Mouse (Mus musculus) bone marrow, adult 2 months (tissue): ENCODE results near the gene Ift80. TPM values are rescaled to one million over a fixed set of nuclear protein-coding genes. Genes with fewer than 3 reads are reported as not detected.

ENCODE experiments used
- H3K27ac ChIP-seq: fragments of 200-500 bp; 2 replicates; pipeline ENCODE4 v1.5.1; 2012; ENCODE audit warnings: low read depth, mild to moderate bottlenecking, control low read depth, inconsistent platforms, low read length; ENCODE audit not compliant: control insufficient read depth, poor library complexity, insufficient read depth
- H3K4me1 ChIP-seq: fragments of 200-500 bp; 2 replicates; pipeline ENCODE4 v1.6.1; 2011; ENCODE audit warnings: low read length; ENCODE audit not compliant: control insufficient read depth, insufficient read depth
- H3K4me3 ChIP-seq: fragments of 200-500 bp; replicated peaks from 2 replicates; pipeline ENCODE3; 2011; ENCODE audit warnings: mild to moderate bottlenecking, low read depth, low read length, control low read depth; ENCODE audit not compliant: control insufficient read depth
- CTCF ChIP-seq: fragments of 200-500 bp; IDR thresholded peaks from 2 replicates; pipeline ENCODE4 v1.5.1; 2011; ENCODE audit warnings: low read length, control low read depth; ENCODE audit not compliant: control insufficient read depth, insufficient read depth
- POLR2A ChIP-seq: fragments of 200-500 bp; IDR thresholded peaks from 2 replicates; pipeline ENCODE4 v1.6.1; 2011; ENCODE audit warnings: low read depth, mild to moderate bottlenecking, control low read depth, low read length, borderline replicate concordance; ENCODE audit not compliant: control insufficient read depth
- WGBS: fragments of 180-500 bp; shearing (Covaris S2); methylation state at CpG from one replicate; pipeline ENCODE4 v1.1.7; 2018; 5-methylcytosine and 5-hydroxymethylcytosine counted together
- polyA plus RNA-seq: library from polyadenylated mRNA; stranded (reverse); fragments of >200 nt; gene quantifications from 2 replicates; pipeline ENCODE4 v1.2.4, GENCODE M21; 2011; ENCODE audit warnings: low replicate concordance; ENCODE audit not compliant: missing spikeins, insufficient read depth, insufficient read length

The Ift80 gene
- polyA plus RNA-seq, 1 experiment, result 17.3 TPM

DNA sequence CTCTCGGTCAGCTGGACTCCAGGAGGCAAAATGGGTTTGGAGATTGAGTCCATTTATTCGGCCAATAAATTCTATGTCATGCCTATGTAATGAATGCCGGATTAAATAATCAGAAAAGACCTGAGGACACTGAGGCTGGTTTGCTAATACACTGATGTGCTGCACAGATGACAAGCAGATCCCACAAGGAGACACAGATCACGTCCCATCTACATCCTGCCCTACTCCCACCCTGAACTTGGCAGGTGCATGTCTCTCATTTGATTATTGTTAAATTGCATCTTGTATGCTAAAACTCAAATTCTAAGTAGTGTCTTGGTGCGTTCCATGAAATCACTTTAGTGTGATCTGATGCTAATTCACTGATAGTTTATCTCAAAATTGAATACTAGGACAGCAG is 117.5 kb downstream of the Ift80 start:
- WGBS, result 88% methylated on average over 5 of the region's 5 CpGs
- H3K4me3 ChIP-seq, result no peak overlapping the region
- no peak for TF ChIP-seq CTCF
- TF ChIP-seq POLR2A, result no peak
- no peaks in the 10 kb centered on the region; the same call in 1 of the 2 replicates for H3K4me1 ChIP-seq
- H3K27ac ChIP-seq, result no peak overlapping the region

DNA sequence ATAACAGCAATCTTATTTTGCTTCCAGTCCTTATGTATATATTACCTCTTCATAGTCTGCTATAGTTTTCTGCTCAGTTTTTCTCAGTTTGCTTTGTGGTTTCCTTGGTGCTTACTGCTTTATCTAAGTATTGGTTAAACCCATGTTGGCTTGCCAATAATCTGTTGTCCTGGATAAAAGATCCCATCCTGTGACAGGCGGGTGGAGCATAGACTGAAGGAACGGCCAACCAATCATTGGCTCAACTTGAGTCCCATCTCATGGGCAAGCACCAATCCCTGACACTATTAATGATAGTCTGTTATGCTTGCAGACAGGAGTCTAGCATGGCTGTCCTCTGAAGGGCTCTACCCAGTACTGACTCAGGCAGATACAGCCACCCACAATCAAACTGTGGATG is 130.3 kb downstream of the Ift80 start:
- peaks cover 2% of the 10 kb centered on the region; the same call in 1 of the 2 replicates for H3K4me1 ChIP-seq
- no peak overlapping the region for H3K27ac ChIP-seq
- TF ChIP-seq POLR2A, result no peak
- H3K4me3 ChIP-seq, result no peak overlapping the region
- WGBS, result 60% methylated on average over 2 of the region's 2 CpGs

- Histone ChIP-seq H3K27ac (no peak overlapping the region), H3K4me1 (peaks cover 2% of the 10 kb centered on the region; the same call in 1 of the 2 replicates), H3K4me3 (no peak overlapping the region)
- 13% methylated on average over 15 of the region's 15 CpGs for whole genome bisulfite sequencing
- TF ChIP-seq CTCF (no peak), POLR2A (no peak)
Observed at GRCm38 (mm10) chr3:68870568-68870950, 133.8 kb downstream of the Ift80 start.

GRCm38 (mm10) chr3:68869691-68870567 is 134.4 kb downstream of the Ift80 start:
- H3K4me1 ChIP-seq, result peaks cover 2% of the 10 kb centered on the region; the same call in 1 of the 2 replicates
- H3K27ac ChIP-seq, result no peak overlapping the region; the same call in 1 of the 2 replicates
- TF ChIP-seq CTCF, result no peak
- TF ChIP-seq POLR2A, result no peak
- H3K4me3 ChIP-seq, result peak overlapping the region; percentile 52
- 1% methylated on average over 96 of the region's 96 CpGs for WGBS

DNA sequence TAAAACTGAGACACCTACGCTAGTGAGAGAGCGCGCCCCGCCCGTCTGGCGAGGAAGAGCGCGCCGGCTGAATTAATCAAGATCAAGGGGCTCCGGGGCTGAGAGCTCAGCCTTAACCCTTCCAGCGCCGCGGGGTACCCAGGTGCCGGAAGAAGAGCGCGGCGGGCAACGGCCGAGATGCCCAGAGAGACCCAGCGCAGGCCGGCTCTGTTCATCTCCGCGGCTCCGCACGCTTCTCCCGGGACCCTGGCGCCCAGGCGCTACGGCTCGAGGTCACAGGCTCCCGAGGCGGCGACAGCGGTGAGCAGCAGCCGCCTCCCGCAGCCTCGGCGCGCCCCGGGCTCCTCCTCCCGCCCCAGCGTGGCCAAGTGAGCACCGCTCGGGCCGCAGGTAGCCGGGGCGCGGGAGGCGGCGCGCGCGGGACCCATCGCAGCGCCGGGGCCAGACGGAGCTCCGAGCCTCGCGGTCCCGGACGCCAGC is 135.1 kb downstream of the Ift80 start, which contains the start of gene 1110032F04Rik:
1110032F04Rik (plus strand) TSS at position 376 of the 480 bp plus-strand sequence.
- no peak within 1 kb of the TSS; the same call in 1 of the 2 replicates for H3K27ac ChIP-seq
- under 1% methylated on average over 62 of the region's 62 CpGs for WGBS

GRCm38 (mm10) chr3:68852414-68852813 is 152.0 kb downstream of the Ift80 start:
- WGBS, result 83% methylated on average over 1 of the region's 1 CpGs
- TF ChIP-seq POLR2A (no peak), CTCF (no peak)
- no peak overlapping the region for H3K4me3 ChIP-seq
- H3K27ac ChIP-seq, result no peak overlapping the region
- H3K4me1 ChIP-seq, result no peaks in the 10 kb centered on the region; the same call in 1 of the 2 replicates

More for the DNA sequence above, 135.1 kb downstream of the Ift80 start, which contains the start of gene 1110032F04Rik:
- Histone ChIP-seq H3K4me3 (peak within 1 kb of the TSS; percentile 52), H3K4me1 (peaks cover 2% of the 10 kb centered on the region; the same call in 1 of the 2 replicates)
- TF ChIP-seq POLR2A, result no peak
- no peak for TF ChIP-seq CTCF

GRCm38 (mm10) chr3:68848323-68848722 is 156.0 kb downstream of the Ift80 start:
- TF ChIP-seq CTCF (no peak), POLR2A (no peak)
- WGBS, result 62% methylated on average over 3 of the region's 3 CpGs
- Histone ChIP-seq H3K27ac (no peak overlapping the region), H3K4me1 (no peaks in the 10 kb centered on the region), H3K4me3 (no peak overlapping the region)

GRCm38 (mm10) chr3:68844025-68844424 is 160.3 kb downstream of the Ift80 start:
- Histone ChIP-seq H3K4me1 (no peaks in the 10 kb centered on the region), H3K4me3 (no peak overlapping the region), H3K27ac (no peak overlapping the region)
- WGBS, result 64% methylated on average over 4 of the region's 4 CpGs
- TF ChIP-seq CTCF (no peak), POLR2A (no peak)

Other genes starting within 250 kb of the Ift80 start
- not detected in 2 replicates for gene 1110032F04Rik, start 135.0 kb downstream of the Ift80 start, polyA plus RNA-seq
- 179 and 208 TPM in 2 replicates for gene Smc4, start 168 bp upstream of the Ift80 start, polyA plus RNA-seq
- gene Trim59, start 40.2 kb upstream of the Ift80 start, polyA plus RNA-seq, result 56.7 and 73.7 TPM in 2 replicates
- 10.0 and 22.3 TPM in 2 replicates for gene Kpna4, start 122.5 kb upstream of the Ift80 start, polyA plus RNA-seq
- gene Arl14, start 217.8 kb upstream of the Ift80 start, polyA plus RNA-seq, result not detected in 2 replicates